Mouse (Mus musculus) ES-E14 (cell line): ENCODE results near the gene Nfib. TPM values are rescaled to one million over a fixed set of nuclear protein-coding genes. Genes with fewer than 3 reads are reported as not detected.

Experiments used
- DNase-seq: peaks from one replicate; pipeline ENCODE4 v3.0.0-alpha.2; 2013; ENCODE audit warnings: low read depth, low spot score
- H3K27ac ChIP-seq: 2 replicates; pipeline ENCODE4 v1.5.1; 2012; ENCODE audit warnings: low read depth, mild to moderate bottlenecking, low read length, moderate library complexity, mixed read lengths; ENCODE audit not compliant: poor library complexity, insufficient read depth, severe bottlenecking
- H3K36me3 ChIP-seq: 2 replicates; pipeline ENCODE4 v1.6.1; 2012; ENCODE audit warnings: mild to moderate bottlenecking, low read length, moderate library complexity, mixed read lengths; ENCODE audit not compliant: control insufficient read depth, poor library complexity, insufficient read depth, severe bottlenecking
- H3K4me1 ChIP-seq, 2 experiments: fragments of 150-350 bp in 1 of 2; sonication (generic) in 1 of 2; 2 replicates each; pipeline ENCODE4 v1.6.1; 2012; ENCODE audit warnings: low read length in 2 of 2, mild to moderate bottlenecking in 1 of 2, mixed read lengths in 1 of 2; ENCODE audit not compliant: control insufficient read depth in 2 of 2, insufficient read depth in 2 of 2, poor library complexity in 1 of 2
- H3K4me3 ChIP-seq, 2 experiments: fragments of 150-350 bp in 1 of 2; sonication (generic) in 1 of 2; 2 replicates each; pipeline ENCODE4 v1.5.1; 2012; ENCODE audit warnings: low read length in 2 of 2, low read depth in 1 of 2, mild to moderate bottlenecking in 1 of 2, mixed read lengths in 1 of 2; ENCODE audit not compliant: insufficient read depth in 1 of 2, poor library complexity in 1 of 2, severe bottlenecking in 1 of 2
- H3K9ac ChIP-seq: 2 replicates; pipeline ENCODE4 v1.6.1; 2012; ENCODE audit warnings: low read depth, mild to moderate bottlenecking, low read length, mixed read lengths; ENCODE audit not compliant: poor library complexity, insufficient read depth, severe bottlenecking
- H3K9me3 ChIP-seq: fragments of 150-350 bp; sonication (generic); 2 replicates; pipeline ENCODE4 v1.6.1; 2012; ENCODE audit warnings: low read depth, mild to moderate bottlenecking, low read length; ENCODE audit not compliant: control insufficient read depth, insufficient read depth
- CHD2 ChIP-seq: IDR thresholded peaks from 2 replicates; pipeline ENCODE4 v1.6.1; 2014; ENCODE audit warnings: mild to moderate bottlenecking, low read depth, low read length, inconsistent platforms
- HCFC1 ChIP-seq: IDR thresholded peaks from 2 replicates; pipeline ENCODE4 v1.6.1; 2012; ENCODE audit warnings: low read length, inconsistent platforms, borderline replicate concordance; ENCODE audit not compliant: insufficient read depth
- MAFK ChIP-seq: IDR thresholded peaks from 2 replicates; pipeline ENCODE4 v1.6.1; 2014; ENCODE audit warnings: mild to moderate bottlenecking, low read depth, low read length, inconsistent platforms; ENCODE audit not compliant: insufficient read depth
- ZC3H11A ChIP-seq: IDR thresholded peaks from 2 replicates; pipeline ENCODE4 v1.6.1; 2012; ENCODE audit warnings: low read depth, mild to moderate bottlenecking, inconsistent platforms, low read length, borderline replicate concordance
- ZNF384 ChIP-seq: IDR thresholded peaks from 2 replicates; pipeline ENCODE4 v1.6.1; 2012; ENCODE audit warnings: low read depth, low read length, inconsistent platforms
- in situ Hi-C, 2 experiments: fragments of 600-800 bp; cut with MboI; formaldehyde crosslinking; loops; one replicate each; pipeline ENCODE4 v1.15.1; 2025; ENCODE audit warnings: low sequenced_read_pairs in 2 of 2, inconsistent platforms in 1 of 2; ENCODE audit not compliant: unreplicated experiment in 2 of 2
- total RNA-seq: library from RNA; depleted of rRNA; stranded (reverse); fragments of 300-350 nt; gene quantifications from 2 replicates; pipeline ENCODE4 v1.2.3, GENCODE M21; 2012

The Nfib gene
- total RNA-seq, 1 experiment: 8.9 TPM

GRCm38 (mm10) chr4:82553658-82554057, 151.9 kb downstream of the Nfib start:
- DNase-seq: no peak
- no peak overlapping the region for H3K9ac ChIP-seq
- no peaks in the 10 kb centered on the region for H3K9me3 ChIP-seq
- no peaks in the 10 kb centered on the region for H3K4me1 ChIP-seq
- TF ChIP-seq ZNF384: no peak
- TF ChIP-seq HCFC1: no peak
- no peak for TF ChIP-seq CHD2
- TF ChIP-seq ZC3H11A: no peak
- no peak for TF ChIP-seq MAFK
- H3K4me3 ChIP-seq: no peak overlapping the region
- no peaks in the 10 kb centered on the region for H3K36me3 ChIP-seq
- H3K27ac ChIP-seq: no peak overlapping the region
- in situ Hi-C loops: no loop called here

- TF ChIP-seq ZNF384: no peak
- no peak for TF ChIP-seq ZC3H11A
- TF ChIP-seq MAFK: no peak
- TF ChIP-seq CHD2: no peak
- TF ChIP-seq HCFC1: no peak
- Histone ChIP-seq H3K36me3 (no peaks in the 10 kb centered on the region), H3K27ac (no peak overlapping the region), H3K9ac (no peak overlapping the region), H3K4me1 (no peaks in the 10 kb centered on the region), H3K4me3 (no peak overlapping the region), H3K9me3 (no peaks in the 10 kb centered on the region)
- in situ Hi-C loops: no loop called here
- DNase-seq: no peak
These were observed 153.3 kb downstream of the Nfib start for GRCm38 (mm10) chr4:82552238-82552637.

GRCm38 (mm10) chr4:82549762-82550380, 155.7 kb downstream of the Nfib start:
- no peak overlapping the region for H3K27ac ChIP-seq
- H3K4me3 ChIP-seq: no peak overlapping the region
- H3K4me1 ChIP-seq: no peaks in the 10 kb centered on the region
- in situ Hi-C loops: no loop called here
- H3K9me3 ChIP-seq: no peaks in the 10 kb centered on the region
- H3K9ac ChIP-seq: no peak overlapping the region
- TF ChIP-seq MAFK: no peak
- TF ChIP-seq ZC3H11A: no peak
- no peak for TF ChIP-seq ZNF384
- no peaks in the 10 kb centered on the region for H3K36me3 ChIP-seq
- DNase-seq: no peak

- no peak for TF ChIP-seq MAFK
- no peak for TF ChIP-seq ZC3H11A
- Histone ChIP-seq H3K9me3 (no peaks in the 10 kb centered on the region), H3K4me1 (peaks cover 2% of the 10 kb centered on the region in 2 experiments; a peak in 1 of 4 replicates), H3K27ac (no peak overlapping the region), H3K4me3 (no peak overlapping the region), H3K9ac (no peak overlapping the region), H3K36me3 (no peaks in the 10 kb centered on the region)
- in situ Hi-C loops: no loop called here
- no peak for DNase-seq
These were observed 157.3 kb downstream of the Nfib start for GRCm38 (mm10) chr4:82548247-82548646.

- no peak overlapping the region for H3K27ac ChIP-seq
- no peak overlapping the region for H3K4me3 ChIP-seq
- no peak for DNase-seq
- in situ Hi-C loops: no loop called here
- no peak overlapping the region for H3K9ac ChIP-seq
- peaks cover 2% of the 10 kb centered on the region in 2 experiments; a peak in 1 of 4 replicates for H3K4me1 ChIP-seq
- TF ChIP-seq ZC3H11A (no peak), MAFK (no peak), ZNF384 (no peak), HCFC1 (no peak), CHD2 (no peak)
- no peaks in the 10 kb centered on the region for H3K36me3 ChIP-seq
- no peaks in the 10 kb centered on the region for H3K9me3 ChIP-seq
These were observed 161.6 kb downstream of the Nfib start for GRCm38 (mm10) chr4:82543936-82544335.
